Mouse (Mus musculus) embryo, embryonic 10.5 days (tissue): ENCODE data around the gene Lrrc2.

Experiments
- DNase-seq: peaks from one replicate; pipeline ENCODE4 v3.0.0-alpha.2; 2015; ENCODE audit warnings: low spot score

Lrrc2 gene

DNA sequence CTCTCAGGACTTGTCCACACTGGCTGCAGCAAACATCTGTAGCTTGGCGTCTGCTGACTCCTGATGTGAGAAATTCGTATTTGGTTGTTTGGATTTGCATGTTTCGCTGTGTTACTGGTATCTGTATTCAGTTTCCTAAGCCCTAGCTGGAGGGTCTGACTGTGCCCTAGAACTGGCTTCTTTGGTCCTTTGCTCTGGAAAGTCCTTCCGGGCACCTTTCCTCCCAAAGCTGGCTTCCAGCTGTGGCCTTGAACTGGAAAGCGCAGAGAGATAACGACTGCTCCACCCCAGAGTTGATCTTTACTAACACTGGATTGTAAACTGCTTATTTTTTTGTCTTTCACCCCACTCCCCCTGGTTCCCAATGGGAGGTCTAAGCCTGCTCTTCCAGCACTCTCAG lies 3.4 kb upstream of the Lrrc2 start:
- no peak for DNase-seq

DNA sequence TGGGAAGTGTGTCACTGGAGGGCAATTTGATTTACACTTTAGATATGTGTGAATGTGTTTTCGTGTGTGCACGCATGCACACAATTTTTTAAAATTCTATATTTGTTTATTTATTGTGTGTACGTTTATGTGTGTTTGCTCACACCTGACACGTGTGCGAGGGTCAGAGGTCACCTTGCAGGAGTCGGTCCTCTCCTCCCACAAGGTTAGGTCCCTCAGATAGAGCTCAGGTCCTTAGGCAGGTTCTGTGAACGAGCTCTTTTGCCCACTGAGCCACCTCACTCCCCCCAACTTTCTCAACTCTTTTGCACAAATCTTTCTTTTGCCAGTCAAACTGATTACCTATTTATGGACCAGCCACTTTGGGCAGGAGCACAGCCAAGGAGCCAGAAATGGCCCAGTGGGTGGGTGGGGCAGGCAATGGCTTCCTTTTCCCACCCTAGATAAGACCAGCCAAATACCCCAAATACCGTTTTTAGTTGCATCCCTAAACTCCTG lies 2.5 kb upstream of the Lrrc2 start:
- DNase-seq, result no peak

DNA sequence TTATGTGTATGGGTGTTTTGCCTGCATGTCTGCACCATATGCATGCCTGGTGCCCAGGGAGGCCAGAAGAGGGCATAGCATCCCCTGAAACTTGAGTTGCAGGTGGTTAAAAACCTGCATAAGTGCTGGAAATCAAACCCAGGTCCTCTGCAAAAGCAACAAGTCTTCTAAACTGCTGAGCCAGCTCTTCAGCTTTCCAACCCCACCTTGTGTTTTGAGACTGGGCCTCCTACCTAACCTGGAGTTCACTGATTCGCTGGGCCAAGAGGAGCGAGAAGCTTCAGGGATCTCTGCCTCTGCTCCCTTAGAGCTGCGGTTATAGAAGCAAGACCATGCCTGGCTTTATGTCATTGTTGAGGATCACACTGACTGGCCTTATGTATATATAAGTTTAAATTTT lies 1.2 kb upstream of the Lrrc2 start:
- no peak for DNase-seq

DNA sequence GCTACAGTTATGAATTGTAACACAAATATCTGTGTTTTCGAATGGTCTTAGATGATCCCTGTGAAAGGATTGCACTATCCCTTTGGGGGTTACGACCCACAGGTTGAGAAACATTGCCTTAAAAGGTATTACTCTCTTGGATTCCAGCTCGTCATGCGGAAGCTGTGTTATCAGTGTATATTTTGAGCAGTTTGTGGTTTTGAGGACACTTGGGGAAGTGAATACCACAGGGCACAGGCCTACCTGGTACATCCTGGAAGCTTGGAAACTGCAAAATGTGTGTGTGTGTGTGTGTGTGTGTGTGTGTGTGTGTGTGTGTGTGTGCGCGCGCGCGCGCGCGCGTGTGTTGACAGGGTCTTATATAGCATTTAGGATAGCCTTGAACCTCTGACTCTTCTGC lies 521 bp downstream of the Lrrc2 start:
- no peak for DNase-seq

DNA sequence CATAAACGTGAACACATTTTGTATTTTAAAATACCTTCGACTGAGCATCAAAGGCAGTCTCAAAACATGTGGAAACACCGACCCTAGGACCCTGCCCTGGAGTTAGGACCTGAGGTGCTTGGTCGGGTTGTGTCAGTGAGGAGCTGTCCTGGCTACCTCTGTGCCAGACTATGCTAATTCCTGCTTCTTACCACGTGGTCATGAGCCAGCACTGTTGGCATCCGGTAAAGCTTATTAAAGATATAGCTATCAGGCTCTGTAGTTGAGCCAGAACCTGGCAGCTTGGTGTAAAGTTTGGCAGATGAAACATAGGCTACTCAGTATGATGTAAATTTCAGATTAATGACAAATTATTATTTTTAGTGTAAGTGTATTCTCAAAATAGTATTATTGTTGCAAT lies 1.1 kb downstream of the Lrrc2 start:
- DNase-seq, result no peak

DNA sequence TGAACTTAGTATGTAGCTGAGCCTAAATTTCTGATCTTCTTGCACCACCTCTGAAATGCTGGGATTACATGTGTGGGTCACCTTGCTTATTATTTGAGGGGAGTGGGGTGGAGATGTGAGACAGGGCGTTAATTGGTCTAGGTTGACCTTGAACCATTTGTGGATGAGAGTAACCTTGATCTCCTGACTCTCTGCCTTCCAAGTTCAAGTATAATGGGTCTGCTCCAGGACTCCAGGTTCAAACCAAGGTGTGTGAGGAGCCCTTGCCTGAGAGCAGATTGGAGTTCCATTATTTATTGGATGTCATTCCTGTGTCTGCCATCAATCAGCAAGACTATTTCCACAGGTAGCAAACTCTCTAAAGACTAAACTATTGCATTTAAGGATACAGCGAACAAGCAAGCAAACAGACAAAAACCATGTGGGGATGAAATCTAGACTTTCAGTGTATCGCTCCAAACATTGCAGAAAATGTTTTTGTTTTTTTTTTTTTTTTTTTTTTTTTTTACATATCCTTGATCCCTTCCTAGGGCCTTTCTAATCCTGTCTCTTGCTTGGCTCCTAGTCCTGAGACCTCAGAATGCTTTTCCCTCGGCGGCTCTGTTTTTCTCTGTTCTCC lies 1.7 kb downstream of the Lrrc2 start:
- DNase-seq, result no peak

DNA sequence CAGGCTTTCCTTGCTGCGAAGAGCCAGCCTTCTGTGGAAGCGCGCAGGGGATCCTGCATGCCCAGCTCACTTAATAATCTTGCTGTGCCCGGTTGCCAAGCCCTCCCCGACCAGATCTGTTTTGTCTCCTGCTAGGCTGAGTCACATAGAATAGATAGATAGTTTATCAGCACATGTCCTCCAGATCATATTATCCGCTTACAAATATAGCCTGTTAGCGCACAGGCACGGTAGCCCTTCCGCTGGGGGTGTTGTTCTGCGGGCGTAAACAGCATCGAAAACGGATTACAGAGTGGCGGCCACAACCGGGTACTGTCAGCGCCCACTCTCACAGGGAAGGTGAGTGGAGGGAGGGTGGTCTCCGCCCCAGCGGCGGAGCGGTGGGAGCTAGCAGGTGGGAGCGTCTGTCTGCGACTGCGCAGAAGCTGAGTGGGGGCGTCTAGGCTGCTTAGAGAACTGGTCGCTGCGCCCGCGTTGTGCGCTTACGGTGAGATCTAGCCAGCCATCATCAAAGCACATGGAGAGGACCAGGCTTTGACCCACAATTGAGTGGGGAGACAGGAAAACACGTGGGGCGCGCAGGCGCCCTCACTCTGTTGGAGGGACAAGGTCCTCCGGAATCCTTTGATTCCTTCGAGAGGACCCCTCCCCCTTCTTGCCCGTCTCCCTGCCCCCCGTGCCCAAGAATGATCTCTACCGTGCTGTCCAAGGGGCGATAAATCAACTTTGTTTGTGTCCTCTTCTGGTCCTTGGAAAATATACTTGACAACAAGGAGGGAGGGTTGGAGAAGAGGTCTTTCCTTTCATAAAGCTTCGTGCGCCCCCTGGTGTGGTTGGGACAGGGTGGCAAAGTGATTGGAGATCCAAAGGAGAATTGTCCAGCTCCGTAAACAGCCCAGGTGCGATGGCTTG lies 2.5 kb downstream of the Lrrc2 start:
- peak; percentile 89 for DNase-seq

DNA sequence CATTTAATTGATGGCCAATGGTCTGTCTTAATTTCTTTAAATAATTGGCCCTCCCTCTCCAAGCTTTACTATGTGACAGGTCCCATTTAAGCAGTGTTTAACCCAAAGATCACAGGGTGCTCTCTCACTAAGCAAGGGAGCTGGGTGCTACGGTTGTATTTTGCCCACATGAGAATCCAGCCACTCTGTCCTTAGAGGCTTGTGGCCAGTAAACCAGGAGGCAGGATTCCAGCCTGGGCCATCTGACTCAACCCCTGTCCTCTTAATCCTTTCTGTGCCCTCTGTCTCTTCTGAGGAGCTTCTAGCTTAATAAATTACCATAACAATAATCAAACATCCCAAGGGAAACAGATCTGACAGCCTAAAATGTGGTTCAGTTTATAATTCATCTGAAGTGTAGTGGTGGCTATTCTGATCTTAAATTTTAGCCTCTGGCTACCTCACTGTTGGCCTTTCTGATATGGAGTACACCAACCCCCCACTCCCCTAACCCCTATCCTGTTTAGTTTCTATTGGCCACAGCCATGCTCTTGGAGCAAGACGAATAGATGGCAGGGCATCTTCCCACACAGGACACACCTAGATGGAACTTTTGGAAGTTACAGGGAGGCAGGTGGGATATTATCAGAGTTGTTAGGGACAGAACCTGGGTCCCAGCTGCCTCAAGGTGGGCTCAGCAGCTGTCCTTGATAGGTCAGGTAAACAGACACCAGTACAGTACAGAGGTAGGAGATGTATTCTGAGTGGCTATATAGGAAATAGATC lies 3.5 kb downstream of the Lrrc2 start:
- DNase-seq, result no peak

DNA sequence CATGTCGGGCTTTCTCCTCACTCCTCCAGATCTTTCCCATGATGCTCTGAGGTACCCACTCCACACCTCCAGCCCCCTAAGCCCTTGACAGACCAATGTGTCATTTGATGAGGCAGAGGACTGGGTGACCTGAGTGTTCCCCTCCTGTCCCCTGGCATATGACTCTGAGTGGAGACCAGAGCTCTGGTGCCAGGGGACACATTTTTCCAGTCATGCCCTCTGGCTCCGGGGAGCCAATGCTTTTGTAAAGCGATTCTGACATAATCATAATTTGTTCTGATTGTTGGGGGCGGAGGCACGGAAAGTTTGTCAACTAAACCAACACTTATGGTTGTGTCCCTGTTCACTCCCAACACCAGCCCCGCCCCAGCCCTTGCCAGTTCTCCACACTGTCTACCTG lies 4.6 kb downstream of the Lrrc2 start:
- DNase-seq, result no peak

DNA sequence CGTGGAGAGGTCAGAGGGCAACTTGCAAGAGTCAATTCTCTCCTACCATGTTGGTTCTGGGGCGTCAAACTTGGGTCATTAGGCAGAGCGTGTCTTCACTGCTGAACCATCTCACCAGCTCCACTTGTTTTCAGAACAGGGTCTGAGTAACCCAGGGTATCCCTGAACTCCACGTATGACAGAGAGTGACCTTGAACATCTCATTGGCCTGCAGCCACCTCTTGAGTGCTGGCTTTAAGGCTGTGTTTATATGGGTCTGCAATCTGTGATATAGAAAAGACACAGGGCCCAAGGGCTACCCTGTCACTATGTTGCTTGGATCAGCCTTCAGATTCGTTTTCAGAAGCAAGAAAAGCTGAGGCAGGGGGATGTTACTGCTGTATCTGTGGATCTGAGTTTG lies 8.3 kb downstream of the Lrrc2 start:
- no peak for DNase-seq

DNA sequence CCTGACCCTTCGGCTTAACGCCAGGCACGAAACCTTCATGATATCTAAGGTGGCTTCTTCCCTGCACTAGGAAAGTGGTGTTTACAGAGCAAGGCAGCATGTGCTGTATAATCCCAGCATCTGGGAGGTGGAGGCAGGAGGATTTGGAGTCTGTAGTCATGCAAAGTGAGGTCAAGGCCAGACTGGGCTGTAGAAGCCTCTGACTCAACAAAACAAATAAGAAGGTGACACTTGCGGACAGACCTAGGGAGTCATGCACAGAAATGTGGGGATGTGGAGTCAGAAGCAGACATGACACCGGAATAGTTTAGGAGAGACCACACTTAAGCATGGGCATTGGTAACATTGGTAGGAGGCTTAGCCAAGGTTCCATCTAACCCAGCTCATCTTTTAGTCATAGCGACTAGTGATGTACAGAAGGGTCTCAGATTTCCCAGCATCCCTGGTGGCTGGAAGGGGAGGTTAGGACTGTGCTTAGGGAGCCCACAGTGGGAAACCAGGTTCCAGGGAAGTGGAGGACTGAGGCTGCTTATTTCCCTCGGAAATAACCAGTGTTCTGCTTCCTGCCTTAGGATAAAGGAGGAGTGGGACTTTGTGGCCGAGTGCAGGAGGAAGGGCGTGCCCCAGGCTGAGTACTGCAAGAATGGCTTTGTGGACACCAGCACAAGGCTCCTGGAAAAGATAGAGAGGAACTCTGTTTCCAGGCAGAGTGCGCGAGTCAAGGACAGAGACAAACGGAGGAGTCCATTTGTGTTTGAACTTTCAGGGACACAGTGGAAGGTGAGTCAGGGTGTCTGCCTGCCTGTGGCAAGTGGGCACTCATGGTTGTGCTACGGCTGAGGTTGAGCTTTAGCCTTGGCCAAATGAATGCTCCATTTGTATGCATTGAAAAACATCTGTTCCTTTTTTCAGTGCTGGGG lies 9.1 kb downstream of the Lrrc2 start:
- DNase-seq, result no peak

DNA sequence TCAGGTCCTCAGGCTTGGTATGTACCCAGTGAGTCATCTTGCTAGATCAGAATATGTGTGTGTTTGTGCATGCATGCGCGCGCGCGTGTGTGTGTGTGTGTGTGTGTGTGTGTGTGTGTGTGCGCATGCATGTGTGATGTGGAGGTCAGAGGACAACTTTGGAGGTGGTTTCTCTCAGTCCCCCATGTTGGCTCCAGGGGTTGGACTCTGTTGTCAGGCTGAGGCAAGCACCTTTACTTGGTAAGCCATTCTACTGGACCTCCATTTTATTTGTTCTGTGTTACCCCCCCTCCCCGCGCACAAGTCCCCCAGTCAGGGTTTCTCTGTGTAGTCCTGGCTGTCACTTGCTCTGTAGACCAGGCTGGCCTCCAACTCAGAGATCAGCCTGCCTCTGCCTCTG lies 10.0 kb downstream of the Lrrc2 start:
- DNase-seq, result no peak

DNA sequence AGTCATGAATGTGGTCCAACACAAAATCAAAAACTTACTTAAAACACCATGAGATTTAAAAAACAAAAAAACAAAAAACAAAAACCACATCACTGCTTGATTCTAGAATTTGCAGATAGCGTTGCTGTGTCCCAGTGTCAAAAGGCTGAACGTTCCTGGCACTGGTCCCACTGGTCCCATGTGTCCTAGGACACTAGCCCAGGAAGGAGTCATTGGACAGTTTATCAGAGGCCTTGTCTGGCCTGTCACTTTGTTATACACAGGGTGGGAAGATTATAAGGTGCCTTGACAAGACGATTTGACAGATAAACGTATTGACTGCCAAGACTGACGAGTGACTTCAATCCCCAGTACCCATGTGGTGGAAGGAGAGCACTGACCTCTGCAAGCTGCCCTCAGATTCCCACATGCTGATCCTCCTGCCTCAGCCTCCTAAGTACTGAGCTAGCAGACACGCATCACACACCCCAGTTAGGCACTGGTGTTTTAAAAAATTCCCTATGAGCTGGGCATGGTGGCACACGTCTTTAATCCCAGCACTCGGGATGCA lies 12.3 kb downstream of the Lrrc2 start:
- DNase-seq, result no peak

DNA sequence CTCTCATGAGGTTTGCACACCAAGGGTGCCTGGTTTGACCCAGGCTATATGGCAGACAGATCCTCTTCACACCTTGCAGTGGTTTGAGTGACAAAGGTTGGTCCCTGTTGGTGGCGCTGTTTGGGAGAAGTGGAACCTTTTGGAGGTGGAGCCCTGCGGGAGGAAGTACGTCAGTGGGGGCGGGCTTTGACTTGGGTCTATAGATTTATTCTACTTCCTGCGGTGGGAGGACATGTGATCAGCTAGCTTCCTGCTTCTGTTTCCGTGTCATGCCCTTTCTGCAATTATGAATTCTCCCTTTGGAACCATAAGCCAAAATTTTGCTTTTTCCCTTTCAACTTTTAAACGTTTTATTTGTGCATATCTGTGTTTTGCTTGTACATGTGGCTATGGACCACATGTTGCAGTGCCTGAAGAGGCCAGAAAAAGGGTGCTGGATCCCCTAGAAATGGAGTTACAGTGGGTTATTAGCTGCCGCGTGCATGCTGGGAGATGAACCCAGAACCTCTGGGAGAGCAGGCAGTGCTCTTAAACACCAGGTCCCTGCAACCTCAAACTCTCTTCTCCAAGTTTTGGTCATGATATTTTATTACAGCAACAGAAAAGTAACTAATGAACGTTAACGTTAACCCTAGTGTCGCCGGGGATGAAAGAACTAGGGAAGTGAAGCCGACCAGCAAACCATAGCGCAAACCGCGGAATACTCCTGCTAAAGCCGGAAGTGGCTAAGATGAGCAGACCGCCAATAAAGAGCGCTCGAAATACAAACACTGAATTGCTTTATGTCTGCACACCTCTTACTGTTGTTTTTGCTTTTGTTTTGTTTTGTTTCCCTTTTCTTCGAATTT lies 13.9 kb downstream of the Lrrc2 start:
- DNase-seq, result no peak

DNA sequence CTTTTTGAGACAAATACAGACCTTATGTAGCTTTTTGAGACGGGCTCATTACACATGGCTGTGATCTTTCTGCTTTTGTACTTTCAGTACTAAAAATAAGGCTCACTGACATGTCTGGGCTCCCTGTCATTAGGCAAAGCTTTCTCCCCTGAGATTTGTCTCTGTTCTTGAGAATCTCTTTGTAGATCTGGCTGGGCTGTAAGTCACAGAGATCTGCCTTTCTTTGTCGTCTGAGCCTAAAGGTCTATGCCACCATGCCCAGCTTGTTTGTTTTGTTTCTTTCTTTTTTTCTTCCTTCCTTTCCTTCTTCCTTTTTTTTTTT lies 14.5 kb downstream of the Lrrc2 start:
- no peak for DNase-seq

DNA sequence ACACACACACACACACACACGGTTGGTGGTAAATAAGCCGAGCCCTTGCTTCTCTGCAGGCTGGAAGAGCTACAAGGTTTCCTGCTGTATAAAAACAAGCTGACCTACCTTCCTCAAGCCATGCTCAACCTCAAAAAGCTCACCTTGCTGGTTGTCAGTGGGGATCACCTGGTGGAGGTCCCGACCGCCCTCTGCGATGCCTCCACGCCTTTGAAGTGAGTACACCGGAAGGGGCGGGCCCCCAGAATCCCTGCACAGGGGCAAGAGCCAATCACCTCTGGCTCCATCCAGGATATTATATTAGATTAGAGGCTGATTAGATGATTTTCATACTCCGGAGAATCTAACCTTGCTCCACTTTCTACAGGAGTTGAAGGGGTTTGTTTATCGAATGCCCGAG lies 28.1 kb downstream of the Lrrc2 start:
- no peak for DNase-seq

DNA sequence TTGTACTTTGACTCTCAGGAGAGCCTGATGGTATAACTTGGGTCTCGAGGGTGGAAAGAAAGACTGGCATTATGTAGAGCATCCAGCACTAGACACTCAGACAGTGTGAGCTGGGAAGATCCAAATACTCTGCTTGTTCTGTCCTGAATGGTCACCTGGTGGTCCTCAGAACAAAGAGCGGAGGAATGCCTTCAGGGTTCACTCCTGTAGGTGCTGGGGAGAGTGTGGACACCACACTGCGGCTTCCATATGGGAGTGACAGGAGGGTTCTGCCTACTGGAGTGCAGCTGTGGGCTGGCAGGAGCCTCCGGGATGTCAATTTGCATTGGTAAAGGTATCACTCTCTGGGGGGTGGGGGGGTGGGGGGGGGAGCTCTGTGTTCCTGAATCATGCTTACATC lies 31.0 kb downstream of the Lrrc2 start:
- DNase-seq, result no peak

DNA sequence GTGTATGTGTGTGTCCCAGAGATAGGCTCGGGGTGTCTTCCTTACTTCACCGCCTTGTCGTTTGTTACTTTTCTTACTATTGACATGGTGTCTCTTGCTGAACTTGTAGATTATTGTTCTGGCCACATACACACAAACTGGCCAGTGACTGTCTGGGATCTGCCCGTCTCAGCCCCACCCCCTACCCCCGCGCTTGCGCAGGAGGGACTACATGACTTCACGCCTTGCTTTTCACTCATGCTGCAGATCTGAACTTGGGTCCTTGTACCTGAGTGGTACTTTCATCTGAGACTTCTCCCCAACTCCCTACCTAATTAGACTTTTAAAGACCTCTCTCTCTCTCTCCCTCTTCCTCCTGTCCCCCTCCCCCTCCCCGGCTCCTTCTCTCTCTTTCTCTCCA lies 32.8 kb downstream of the Lrrc2 start:
- DNase-seq, result no peak

DNA sequence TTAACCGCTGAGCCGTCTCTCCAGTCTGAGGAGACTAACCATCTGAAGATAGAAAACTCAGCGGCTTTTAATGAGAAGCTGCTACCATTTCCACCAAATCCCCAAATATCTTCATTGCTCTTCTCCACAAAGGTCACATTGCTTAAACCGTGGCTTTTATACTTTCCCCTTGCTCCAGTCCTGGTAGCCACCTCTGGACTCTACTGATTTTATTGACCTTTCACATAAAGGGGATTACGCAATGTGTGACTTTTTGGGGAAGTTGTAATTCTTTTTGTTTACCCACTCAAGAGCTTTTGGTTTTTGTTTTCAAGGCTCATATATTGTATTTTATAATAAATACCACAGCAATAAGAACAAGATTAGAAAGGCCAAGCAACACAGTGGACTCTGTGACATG lies 34.2 kb downstream of the Lrrc2 start:
- no peak for DNase-seq

DNA sequence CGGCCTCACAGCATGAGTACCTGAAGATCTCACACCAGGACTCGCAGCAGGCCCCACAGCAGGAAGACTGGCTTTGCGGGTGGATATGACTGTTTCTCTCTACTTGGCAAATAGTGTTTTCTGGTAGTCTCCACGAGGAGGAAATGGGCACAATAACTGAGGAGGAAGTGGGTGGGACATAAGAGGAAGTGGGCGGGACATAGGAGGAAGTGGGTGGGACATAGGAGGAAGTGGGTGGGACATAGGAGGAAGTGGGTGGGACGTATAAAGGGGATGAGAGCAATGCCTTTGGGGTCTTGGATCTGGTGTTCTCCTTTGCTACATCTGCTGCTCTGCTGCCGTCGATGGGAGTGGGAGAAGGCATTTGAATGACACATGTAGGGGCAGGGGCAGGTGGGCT lies 34.6 kb downstream of the Lrrc2 start:
- DNase-seq, result no peak

DNA sequence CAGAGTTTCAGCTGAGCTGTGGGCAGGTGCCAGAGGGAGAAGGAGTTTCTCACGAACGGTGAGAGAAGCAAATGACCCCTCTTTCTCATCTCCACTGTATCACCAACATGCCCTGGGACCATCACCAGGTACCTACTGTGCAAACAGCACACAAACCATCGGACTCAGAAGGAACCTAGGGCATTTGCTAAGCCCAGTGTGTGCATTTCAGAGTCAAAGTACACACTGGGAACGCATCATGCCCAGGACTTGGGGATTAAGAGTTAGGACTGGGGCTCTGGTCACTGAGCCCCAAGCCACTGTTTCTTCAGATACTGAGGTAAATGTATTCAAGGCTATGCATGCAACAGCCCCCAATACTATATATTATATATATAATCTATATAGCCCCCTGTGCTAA lies 36.0 kb downstream of the Lrrc2 start:
- no peak for DNase-seq
